Mouse (Mus musculus) forelimb bud, embryonic 11.5 days (tissue): Measurements from ENCODE around the gene Fam193b.

Experiments
- DNase-seq: peaks from one replicate; pipeline ENCODE4 v3.0.0-alpha.2; 2012; ENCODE audit warnings: low read depth, low spot score

Fam193b gene

GRCm38 (mm10) chr13:55527834-55528772 lies 42.8 kb downstream of the Fam193b start:
- DNase-seq: no peak

GRCm38 (mm10) chr13:55527212-55527611 lies 43.7 kb downstream of the Fam193b start:
- no peak for DNase-seq

- no peak for DNase-seq
These were observed 45.0 kb downstream of the Fam193b start for GRCm38 (mm10) chr13:55525733-55526553.

GRCm38 (mm10) chr13:55523951-55524600 lies 46.8 kb downstream of the Fam193b start:
- DNase-seq: no peak

- no peak for DNase-seq
These were observed 47.6 kb downstream of the Fam193b start for GRCm38 (mm10) chr13:55523278-55523677.

- DNase-seq: no peak
These were observed 48.2 kb downstream of the Fam193b start for GRCm38 (mm10) chr13:55522730-55523129.

GRCm38 (mm10) chr13:55519606-55520005 lies 51.3 kb downstream of the Fam193b start:
- no peak for DNase-seq

GRCm38 (mm10) chr13:55516955-55517354 lies 54.0 kb downstream of the Fam193b start:
- DNase-seq: peak; percentile 85

GRCm38 (mm10) chr13:55513828-55514227 lies 57.1 kb downstream of the Fam193b start:
- no peak for DNase-seq

- peak; percentile 87 for DNase-seq
These were observed 57.7 kb downstream of the Fam193b start, which contains the start of gene Pdlim7 for GRCm38 (mm10) chr13:55513111-55513748. Gene Pdlim7 (minus strand): TSS chr13:55513676.

GRCm38 (mm10) chr13:55512379-55513031 lies 58.4 kb downstream of the Fam193b start:
- DNase-seq: peak; percentile 76

- DNase-seq: peak; percentile 9
These were observed 59.4 kb downstream of the Fam193b start for GRCm38 (mm10) chr13:55511492-55511861.

- peak; percentile 46 for DNase-seq
These were observed 60.0 kb downstream of the Fam193b start for GRCm38 (mm10) chr13:55510668-55511491.

- DNase-seq: no peak
These were observed 60.6 kb downstream of the Fam193b start for GRCm38 (mm10) chr13:55510332-55510667.

- no peak for DNase-seq
These were observed 62.4 kb downstream of the Fam193b start for GRCm38 (mm10) chr13:55508531-55508930.

- DNase-seq: no peak
These were observed 63.0 kb downstream of the Fam193b start for GRCm38 (mm10) chr13:55507877-55508276.

GRCm38 (mm10) chr13:55506697-55507096 lies 64.2 kb downstream of the Fam193b start:
- no peak for DNase-seq

- no peak for DNase-seq
These were observed 65.1 kb downstream of the Fam193b start for GRCm38 (mm10) chr13:55505810-55506209.

- no peak for DNase-seq
These were observed 66.5 kb downstream of the Fam193b start for GRCm38 (mm10) chr13:55504390-55504789.

GRCm38 (mm10) chr13:55502405-55502804 lies 68.5 kb downstream of the Fam193b start:
- no peak for DNase-seq
